Mouse (Mus musculus): Measurements from ENCODE around the gene Slc39a8. TPM values are rescaled to one million over a fixed set of nuclear protein-coding genes. Genes with fewer than 3 reads are reported as not detected.

The Slc39a8 gene
- total RNA-seq, 2 experiments from 2014 or later = 0.66 to 0.82 TPM

DNA sequence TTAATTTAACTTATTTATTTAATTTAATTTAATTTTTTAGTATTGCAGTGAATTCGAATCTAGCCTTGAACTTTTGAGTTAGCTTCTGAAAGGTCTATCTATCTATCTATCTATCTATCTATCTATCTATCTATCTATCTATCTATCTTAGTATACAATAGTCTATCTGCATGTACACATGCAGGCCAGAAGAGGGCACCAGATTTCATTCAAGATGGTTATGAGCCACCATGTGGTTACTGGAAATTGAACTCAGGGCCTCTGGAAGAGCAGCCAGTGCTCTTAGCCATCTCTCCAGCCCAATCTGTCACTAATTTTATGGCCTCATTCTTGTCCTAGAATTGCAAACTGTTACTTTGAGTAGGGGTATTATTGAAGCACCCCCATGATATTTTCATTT lies 78.3 kb downstream of the Slc39a8 start:
- intact Hi-C loops (cut with DNase I; ENCODE audit: low total_unique reads) = no loop called here
- no peak for DNase-seq

DNA sequence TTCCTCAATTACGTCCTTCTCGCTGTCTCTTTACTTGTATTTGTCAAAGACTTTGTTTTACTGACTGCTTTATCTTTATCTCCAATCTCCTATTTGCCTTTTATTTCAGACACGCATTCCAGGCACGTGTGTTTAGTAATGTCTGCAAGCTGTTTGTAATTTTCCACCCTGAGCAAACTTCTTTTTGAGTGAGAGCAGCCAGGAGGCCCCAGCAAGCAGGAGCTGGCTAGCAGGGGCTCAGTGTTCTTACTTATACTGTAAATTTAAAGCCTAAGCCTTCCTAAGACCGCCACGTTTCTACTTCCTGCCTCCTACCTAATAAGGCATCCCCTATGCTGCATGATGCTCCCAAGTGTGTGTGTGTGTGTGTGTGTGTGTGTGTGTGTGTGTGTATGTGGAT lies 79.8 kb downstream of the Slc39a8 start:
- no peak for DNase-seq
- intact Hi-C loops (cut with DNase I; ENCODE audit: low total_unique reads) = no loop called here

- DNase-seq = no peak
- intact Hi-C loops (cut with DNase I; ENCODE audit: low total_unique reads) = no loop called here
These were observed 80.7 kb downstream of the Slc39a8 start for GRCm38 (mm10) chr3:135905729-135906128.

DNA sequence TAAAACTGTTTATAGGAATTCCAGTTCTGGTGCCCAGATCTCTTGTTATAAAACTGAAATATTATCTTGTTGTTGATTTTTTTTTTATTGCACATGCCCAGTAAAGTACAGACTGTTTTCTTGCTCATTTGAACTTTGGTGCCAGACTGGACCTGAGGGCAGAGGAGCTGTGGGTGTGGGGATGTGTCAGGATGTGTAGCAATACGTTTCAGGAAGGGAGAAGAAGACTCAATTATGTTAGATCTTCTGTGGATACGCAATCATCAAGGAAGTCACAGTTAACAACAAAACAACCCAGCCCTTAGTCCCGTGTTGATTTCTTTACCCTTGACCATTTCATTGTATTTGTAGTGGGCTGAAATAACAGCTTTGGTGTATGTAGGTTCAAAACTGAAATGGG lies 81.9 kb downstream of the Slc39a8 start:
- intact Hi-C loops (cut with DNase I; ENCODE audit: low total_unique reads) = no loop called here

GRCm38 (mm10) chr3:135915941-135916340 lies 90.9 kb downstream of the Slc39a8 start:
- intact Hi-C loops (cut with DNase I; ENCODE audit: low total_unique reads) = no loop called here
- DNase-seq = no peak

More for the DNA sequence above, 81.9 kb downstream of the Slc39a8 start:
- DNase-seq = no peak

- no peak for DNase-seq
- intact Hi-C loops (cut with DNase I; ENCODE audit: low total_unique reads) = no loop called here
These were observed 93.6 kb downstream of the Slc39a8 start for GRCm38 (mm10) chr3:135918566-135919180.

DNA sequence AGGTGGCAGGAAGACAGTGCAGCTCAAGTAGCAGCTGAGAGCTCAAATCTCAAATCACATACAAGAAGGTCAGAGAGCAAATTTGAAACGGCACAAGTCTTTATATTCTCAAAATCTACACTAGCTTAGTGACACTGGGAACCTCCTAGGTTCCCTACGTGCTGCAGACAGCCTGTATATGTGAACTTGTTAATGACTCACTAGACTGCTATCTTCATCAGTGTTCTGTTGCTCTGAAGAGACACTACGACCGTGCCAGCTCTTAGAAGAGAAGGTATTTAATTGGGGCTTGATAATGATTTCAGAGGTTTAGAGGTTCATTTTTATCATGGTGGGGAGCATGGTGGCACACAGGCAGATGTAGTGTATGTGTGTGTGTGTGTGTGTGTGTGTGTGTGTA lies 94.2 kb downstream of the Slc39a8 start:
- no peak for DNase-seq
- intact Hi-C loops (cut with DNase I; ENCODE audit: low total_unique reads) = no loop called here

- intact Hi-C loops (cut with DNase I; ENCODE audit: low total_unique reads) = no loop called here
- no peak for DNase-seq
These were observed 101.7 kb downstream of the Slc39a8 start for GRCm38 (mm10) chr3:135926729-135927128.

- intact Hi-C loops (cut with DNase I; ENCODE audit: low total_unique reads) = no loop called here
- DNase-seq = no peak
These were observed 103.1 kb downstream of the Slc39a8 start for GRCm38 (mm10) chr3:135928184-135928583.

DNA sequence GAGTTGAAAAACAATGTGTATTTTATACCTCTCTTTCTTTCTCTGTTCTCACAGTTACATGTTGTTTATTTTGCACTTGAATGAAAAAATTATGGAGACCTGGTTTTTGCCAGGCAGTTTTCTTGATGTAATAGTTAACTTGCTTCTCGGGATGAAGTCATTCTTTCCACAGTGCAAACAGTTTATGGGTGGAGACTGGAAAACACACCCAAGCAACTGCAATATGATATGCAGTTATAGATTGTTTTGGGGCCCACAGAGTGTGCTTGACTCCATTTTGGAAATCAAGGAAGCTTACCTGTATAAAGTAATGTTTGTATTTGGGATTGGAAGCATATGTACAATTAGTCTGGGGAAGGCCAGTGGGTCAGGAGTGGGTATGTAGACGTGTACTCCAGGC lies 112.4 kb downstream of the Slc39a8 start:
- DNase-seq = no peak
- intact Hi-C loops (cut with DNase I; ENCODE audit: low total_unique reads) = no loop called here

Other genes with a start within 250 kb of the Slc39a8 start
- gene Nfkb1, start 133.7 kb upstream of the Slc39a8 start, total RNA-seq (2021) = 10 to 100 TPM; 20.2 to 20.5 TPM

Data from gastrocnemius, postnatal 14 days (tissue).